Mouse (Mus musculus): Measurements from ENCODE around the gene Cage1.

Gene Cage1

DNA sequence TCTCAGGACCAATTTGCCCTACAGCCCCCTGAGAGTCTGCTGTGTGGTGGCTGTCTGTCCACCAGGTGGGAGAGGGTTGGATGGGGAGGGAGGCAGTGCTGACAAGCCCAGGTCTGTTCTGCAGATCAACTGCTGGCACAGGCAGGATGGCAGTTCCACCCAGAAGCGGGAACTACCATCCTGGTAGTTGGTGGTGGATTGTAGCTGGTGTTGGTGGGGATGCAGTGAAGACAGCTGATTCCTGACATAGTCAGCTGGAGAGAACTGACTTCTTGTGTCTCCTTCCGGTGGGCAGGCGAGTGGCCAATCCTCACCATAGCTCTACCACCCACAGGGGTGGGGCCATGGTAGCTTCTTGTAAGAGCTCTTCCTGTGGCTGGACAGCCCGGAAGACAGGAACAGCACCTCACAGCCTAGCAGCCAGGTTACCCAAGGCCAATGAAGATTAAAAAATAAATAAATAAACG, 26.4 kb downstream of the Cage1 start:
- peak; percentile 13 to 24 for DNase-seq (ENCODE audit: low spot score in 2 of 2)

GRCm38 (mm10) chr13:38009721-38010408, 27.0 kb downstream of the Cage1 start:
- DNase-seq (ENCODE audit: low spot score in 2 of 2): peak in 1 of 2 experiments; percentile 24

DNA sequence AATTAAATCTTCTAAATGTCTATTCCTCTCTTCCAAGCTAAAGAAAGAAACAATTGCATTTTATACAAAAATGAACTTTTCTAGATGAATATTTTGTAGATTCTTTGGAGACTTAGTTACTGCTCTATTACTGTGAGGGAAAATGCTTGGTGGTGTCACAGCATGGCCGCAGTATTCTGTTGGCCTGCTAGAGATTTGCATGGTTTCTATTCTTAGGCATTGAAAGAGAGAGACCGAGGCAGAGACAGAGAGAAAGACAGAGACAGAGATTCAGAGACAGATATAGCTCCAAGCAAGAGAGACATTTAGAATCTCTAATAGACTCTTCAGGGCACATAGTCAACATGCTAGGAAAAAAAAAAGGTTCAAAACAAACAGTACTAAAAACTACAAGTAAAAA, 28.9 kb downstream of the Cage1 start:
- no peak for DNase-seq (ENCODE audit: low spot score in 2 of 2)

GRCm38 (mm10) chr13:38002461-38002860, 34.4 kb downstream of the Cage1 start:
- DNase-seq (ENCODE audit: low spot score in 2 of 2): no peak

GRCm38 (mm10) chr13:37999713-38000112, 37.2 kb downstream of the Cage1 start:
- DNase-seq (ENCODE audit: low spot score in 2 of 2): no peak

- DNase-seq (ENCODE audit: low spot score in 2 of 2): no peak
Measured at GRCm38 (mm10) chr13:37994405-37994749, 42.5 kb downstream of the Cage1 start.

- DNase-seq (ENCODE audit: low spot score in 2 of 2): peak; percentile 93 to 96
Measured at GRCm38 (mm10) chr13:37993704-37994404, 43.0 kb downstream of the Cage1 start, which contains the start of gene Ssr1. Gene Ssr1, minus strand, starts transcription at chr13:37994217.

DNA sequence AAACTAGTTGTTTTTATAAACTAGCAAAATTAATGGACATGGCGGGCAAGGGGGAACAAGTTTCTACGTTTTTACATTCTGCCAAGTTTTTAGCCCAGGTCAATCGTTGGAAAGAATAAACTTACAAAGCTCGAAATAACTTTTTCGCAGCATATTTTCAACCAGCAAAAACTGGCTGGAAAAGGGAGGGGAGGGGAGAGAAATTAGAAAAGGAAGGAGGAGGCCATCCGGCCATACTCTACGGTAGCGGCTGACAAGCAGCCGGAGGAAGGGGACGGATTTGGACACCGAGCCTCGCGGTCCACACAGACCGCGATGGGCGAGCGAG, 43.5 kb downstream of the Cage1 start:
- DNase-seq (ENCODE audit: low spot score in 2 of 2): no peak

DNA sequence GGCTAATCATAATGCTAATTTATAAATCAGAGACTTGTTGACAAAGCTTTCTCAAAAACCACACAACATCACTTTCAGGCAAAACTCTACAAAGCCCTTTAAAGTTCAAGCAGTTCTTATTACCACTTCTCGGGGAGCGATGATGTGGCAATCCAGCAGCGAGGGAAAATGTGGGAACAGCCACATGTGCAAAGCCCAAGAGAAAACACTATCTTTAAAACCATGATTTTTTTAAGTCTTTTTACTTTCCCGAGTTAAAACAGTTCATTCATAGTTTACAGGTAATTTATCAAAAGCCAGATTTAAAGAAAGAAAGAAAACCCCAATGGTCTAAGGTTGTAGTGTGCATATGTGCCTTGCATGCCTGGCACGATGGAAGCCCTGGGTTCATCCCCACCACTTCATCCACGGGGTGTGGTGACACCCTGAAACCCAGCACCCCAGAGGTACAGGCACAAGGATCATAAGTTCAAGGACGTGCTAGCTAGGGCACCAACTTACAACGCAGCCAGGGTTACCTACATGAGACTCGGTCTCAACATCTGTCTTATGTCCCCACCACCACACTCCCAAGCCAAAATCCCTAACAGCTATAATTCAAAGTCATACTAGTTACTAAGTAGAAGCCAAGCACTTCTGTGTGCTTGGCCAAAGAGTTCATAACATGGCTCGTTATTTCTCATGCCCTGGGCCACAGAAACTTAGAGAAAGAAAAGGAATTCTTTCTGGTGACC, 44.1 kb downstream of the Cage1 start:
- no peak for DNase-seq (ENCODE audit: low spot score in 2 of 2)

- no peak for DNase-seq (ENCODE audit: low spot score in 2 of 2)
Measured at GRCm38 (mm10) chr13:37989701-37990100, 47.2 kb downstream of the Cage1 start.

DNA sequence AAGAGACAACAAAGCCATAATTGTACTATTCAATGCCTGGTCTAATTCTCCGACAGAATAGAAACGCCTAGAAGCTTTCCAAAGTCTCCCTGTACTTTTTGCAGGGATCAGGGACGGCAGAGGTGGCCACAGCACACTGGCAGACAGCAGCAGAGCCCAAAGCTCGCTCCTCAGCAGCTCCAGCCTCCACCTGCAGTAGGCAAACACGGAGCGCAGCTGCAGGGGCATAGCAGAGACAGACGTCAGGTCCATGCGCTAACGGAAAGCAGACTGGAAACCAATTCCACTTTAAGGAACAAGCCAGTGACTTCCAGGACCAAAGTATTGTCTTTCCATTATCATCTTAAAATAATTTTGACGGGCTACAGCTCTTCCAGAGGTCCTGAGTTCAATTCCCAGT, 50.7 kb downstream of the Cage1 start:
- DNase-seq (ENCODE audit: low spot score in 2 of 2): no peak

- DNase-seq (ENCODE audit: low spot score in 2 of 2): no peak
Measured at GRCm38 (mm10) chr13:37981063-37981462, 55.8 kb downstream of the Cage1 start.

DNA sequence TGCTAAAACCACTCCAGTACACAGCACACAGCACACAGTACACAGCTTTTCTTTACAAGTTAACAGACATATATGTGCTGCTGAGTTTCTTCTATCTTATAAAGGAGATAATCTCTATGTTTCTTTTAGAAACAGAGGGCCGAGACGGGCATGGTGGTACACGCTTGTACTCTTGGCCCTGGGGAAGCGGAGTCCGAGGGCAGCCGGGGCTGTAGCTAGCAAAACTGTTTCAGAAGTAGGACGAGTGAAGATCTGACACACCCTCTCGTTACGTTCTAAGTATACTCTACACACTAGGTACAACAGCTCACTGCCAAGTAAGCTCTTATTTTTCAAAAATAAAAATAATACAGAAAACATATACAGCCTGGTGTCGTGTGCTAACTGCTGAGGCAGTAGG, 56.5 kb downstream of the Cage1 start:
- no peak for DNase-seq (ENCODE audit: low spot score in 2 of 2)

- no peak for DNase-seq (ENCODE audit: low spot score in 2 of 2)
Measured at GRCm38 (mm10) chr13:37979506-37979905, 57.4 kb downstream of the Cage1 start.

GRCm38 (mm10) chr13:37974731-37975130, 62.1 kb downstream of the Cage1 start:
- no peak for DNase-seq (ENCODE audit: low spot score in 2 of 2)

DNA sequence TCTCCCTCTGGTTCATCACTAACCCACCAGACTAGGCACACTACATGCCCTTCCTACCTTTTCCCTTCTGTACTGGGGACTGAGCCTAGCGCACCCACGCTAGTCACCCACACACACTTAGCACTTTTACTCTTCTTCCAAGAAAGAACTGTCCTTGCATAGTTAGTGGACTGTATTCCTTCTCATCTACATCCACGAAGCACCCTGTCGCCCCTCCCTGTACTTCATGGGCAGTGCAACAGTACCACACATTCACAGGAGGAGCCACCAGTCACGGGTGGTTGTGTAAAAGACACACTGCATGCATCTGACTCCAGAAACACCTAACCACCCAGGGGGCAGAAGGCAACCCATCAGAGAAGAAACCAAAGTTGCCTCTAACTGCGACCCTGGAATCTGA, 62.8 kb downstream of the Cage1 start:
- no peak for DNase-seq (ENCODE audit: low spot score in 2 of 2)

DNA sequence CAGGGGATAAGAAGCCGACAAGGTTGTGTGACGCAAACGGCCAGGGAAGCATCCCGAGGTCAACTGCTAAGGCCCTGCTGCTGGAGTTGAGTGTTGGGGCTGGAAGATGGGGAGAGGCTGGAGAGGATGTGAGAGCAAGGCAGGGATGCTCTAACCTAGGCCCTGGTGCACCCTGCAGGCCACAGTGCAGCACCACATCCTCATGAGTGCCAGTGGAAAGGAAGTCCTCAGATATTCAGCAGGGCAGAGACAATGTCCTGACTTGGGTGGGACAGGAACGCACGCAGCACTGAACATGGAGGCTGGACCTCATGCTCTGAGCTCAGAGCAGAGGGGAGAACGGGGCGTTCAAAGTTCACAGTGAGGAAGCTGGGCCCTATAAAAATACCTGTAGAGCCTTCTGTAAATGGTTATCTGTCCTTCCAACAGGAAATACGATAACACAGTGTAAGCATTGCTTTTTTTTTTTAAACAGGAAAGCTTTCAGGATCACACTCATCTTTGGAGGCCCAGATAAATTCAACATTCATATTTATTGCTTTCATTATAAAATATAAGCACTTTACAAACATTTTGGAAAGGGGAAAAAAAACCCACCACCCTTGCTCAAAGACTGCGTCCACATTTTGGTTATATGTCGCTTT, 65.9 kb downstream of the Cage1 start:
- DNase-seq (ENCODE audit: low spot score in 2 of 2): no peak

DNA sequence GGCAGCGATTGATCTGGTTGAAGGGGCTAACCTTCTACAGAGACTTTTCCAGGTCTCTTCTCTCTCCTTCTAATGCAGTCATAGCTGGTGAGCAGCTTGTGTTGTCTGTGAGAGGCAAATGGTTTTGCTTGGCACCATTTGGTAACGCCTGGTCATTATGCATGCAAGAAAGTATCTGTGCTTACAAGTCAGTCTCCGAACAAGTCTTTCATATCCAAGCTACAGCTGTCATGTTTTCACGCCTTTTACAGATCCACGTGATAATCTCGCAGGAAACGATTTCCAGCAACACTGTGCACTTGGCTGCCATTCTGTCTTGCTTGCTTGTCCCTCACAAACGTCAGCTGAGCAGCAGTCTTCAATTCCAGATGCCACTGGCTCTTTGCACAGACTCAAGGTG, 66.9 kb downstream of the Cage1 start:
- no peak for DNase-seq (ENCODE audit: low spot score in 2 of 2)

DNA sequence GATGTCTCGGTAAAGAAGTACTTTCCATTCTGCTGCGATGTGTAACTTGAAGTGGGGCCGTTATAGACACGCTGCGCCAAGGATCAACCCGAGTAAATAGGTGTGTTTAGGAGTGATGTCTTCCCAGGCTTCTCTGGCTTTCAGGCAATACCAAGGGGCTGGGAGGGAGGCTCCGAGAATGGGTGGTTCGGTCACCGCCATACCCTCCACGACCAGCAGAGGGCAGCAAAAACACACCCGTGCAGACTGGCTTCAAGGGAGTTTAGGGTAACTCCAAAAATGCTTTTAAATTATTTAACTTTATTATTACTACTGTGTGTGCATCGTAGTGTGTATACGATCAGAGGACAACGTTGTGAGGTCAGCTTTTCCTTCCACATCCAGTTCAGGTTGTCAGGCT, 67.5 kb downstream of the Cage1 start:
- DNase-seq (ENCODE audit: low spot score in 2 of 2): peak; percentile 75 to 89

DNA sequence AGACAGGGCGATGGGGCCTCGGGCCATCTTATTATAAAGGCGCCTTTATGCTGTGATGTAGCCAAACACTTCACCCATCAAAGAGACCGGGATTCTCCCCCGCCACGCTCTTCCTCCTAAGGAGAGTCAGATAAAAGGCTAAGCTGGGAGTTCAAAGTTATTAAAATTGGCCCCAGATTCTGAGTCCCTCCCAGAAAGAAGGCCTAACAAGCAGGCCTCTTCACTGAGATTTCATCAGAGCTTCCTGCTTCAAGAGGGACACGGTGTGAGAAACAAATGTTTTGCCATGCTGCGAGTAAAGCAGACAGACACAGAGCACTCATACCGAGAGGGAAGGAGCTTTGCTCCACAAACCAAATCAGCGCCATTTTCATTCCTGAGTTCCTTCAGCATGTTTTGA, 69.3 kb downstream of the Cage1 start:
- DNase-seq (ENCODE audit: low spot score in 2 of 2): no peak

DNA sequence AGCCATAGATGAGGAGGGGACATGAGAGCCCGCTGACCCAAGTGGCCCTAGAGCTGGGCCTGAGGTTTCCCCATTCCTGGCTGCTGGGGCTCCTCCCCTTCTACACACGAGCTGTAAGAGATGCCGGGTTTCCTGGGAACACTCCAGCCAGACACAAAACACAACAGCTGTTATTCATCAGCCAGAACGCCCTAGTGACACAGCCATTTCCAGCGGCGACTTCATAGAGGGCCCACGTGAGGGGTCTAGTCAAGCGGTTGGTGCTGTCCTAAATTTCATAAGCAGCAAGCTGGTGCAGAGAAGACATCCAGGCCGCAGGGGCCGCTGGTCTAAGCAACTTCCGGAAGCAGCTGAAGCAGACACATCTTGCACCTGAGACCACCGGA, 69.8 kb downstream of the Cage1 start:
- DNase-seq (ENCODE audit: low spot score in 2 of 2): peak in 1 of 2 experiments; percentile 11

All from spleen, postnatal 14 days (tissue).